Mouse (Mus musculus) limb, embryonic 14.5 days (tissue): ENCODE measurements around the gene Cstb. TPM values are rescaled to one million over a fixed set of nuclear protein-coding genes. Genes with fewer than 3 reads are reported as not detected.

ENCODE experiments used
- ATAC-seq: fragments of 200-750 bp; cut with Nextera tagmentation; 2 replicates; pipeline ENCODE4 v1.8.0; 2017; ENCODE audit warnings: low read depth, moderate number of reproducible peaks, moderate TSS enrichment; ENCODE audit not compliant: low FRiP score
- DNase-seq: peaks from one replicate; pipeline ENCODE4 v3.0.0-alpha.2; 2015; ENCODE audit warnings: low spot score
- H3K27ac ChIP-seq: fragments of 300-500 bp; sonication (generic); replicated peaks from 2 replicates; pipeline ENCODE4 v1.5.1; 2014; ENCODE audit warnings: low read depth, mild to moderate bottlenecking, low read length, moderate library complexity, mixed read lengths
- H3K27me3 ChIP-seq: fragments of 300-500 bp; sonication (generic); 2 replicates; pipeline ENCODE4 v1.6.1; 2014; ENCODE audit warnings: low read length, mixed read lengths; ENCODE audit not compliant: control insufficient read depth, insufficient read depth
- H3K36me3 ChIP-seq: fragments of 300-500 bp; sonication (generic); 2 replicates; pipeline ENCODE4 v1.6.1; 2014; ENCODE audit warnings: mild to moderate bottlenecking, low read length, moderate library complexity, mixed read lengths; ENCODE audit not compliant: control insufficient read depth, insufficient read depth
- H3K4me1 ChIP-seq: fragments of 300-500 bp; sonication (generic); 2 replicates; pipeline ENCODE4 v1.6.1; 2014; ENCODE audit warnings: antibody characterized with exemption, low read length, mixed read lengths; ENCODE audit not compliant: control insufficient read depth, insufficient read depth
- H3K4me2 ChIP-seq: fragments of 300-500 bp; sonication (generic); replicated peaks from 2 replicates; pipeline ENCODE4 v1.6.1; 2014; ENCODE audit warnings: low read depth, mild to moderate bottlenecking, low read length, moderate library complexity; ENCODE audit not compliant: severe bottlenecking
- H3K4me3 ChIP-seq: fragments of 300-500 bp; sonication (generic); replicated peaks from 2 replicates; pipeline ENCODE4 v1.5.1; 2014; ENCODE audit warnings: low read length
- H3K9ac ChIP-seq: fragments of 300-500 bp; sonication (generic); 2 replicates; pipeline ENCODE4 v1.6.1; 2014; ENCODE audit warnings: mild to moderate bottlenecking, low read depth, low read length, moderate library complexity; ENCODE audit not compliant: severe bottlenecking
- H3K9me3 ChIP-seq: fragments of 300-500 bp; sonication (generic); 2 replicates; pipeline ENCODE4 v1.6.1; 2016; ENCODE audit warnings: low read length; ENCODE audit not compliant: control insufficient read depth
- POLR2A ChIP-seq: fragments of 200-500 bp; IDR thresholded peaks from 2 replicates; pipeline ENCODE4 v1.8.0; 2012; ENCODE audit warnings: inconsistent platforms, mild to moderate bottlenecking, moderate library complexity, borderline replicate concordance; ENCODE audit not compliant: insufficient read depth, insufficient read length; ENCODE audit errors: extremely low read depth
- WGBS: fragments of 180-500 bp; shearing (Covaris S2); extraction: QIAGEN DNeasy Blood & Tissue Kit; methylation state at CpG from one replicate; pipeline ENCODE4 v1.1.7; 2014; 5-methylcytosine and 5-hydroxymethylcytosine counted together
- polyA plus RNA-seq, 2 experiments: library from polyadenylated mRNA; depleted of rRNA in 1 of 2; stranded (reverse) in 1 of 2; unstranded in 1 of 2; fragments of >200 nt; fragmentation: Nextera tagmentation in 1 of 2; extraction: Ambion mirVana in 1 of 2; gene quantifications; 2 replicates each; pipeline versions ENCODE4 v1.2.1 to v1.2.3; 2012 to 2014

The Cstb gene
- polyA plus RNA-seq (2012; rRNA removed), result 126 and 157 TPM in 2 replicates
- polyA plus RNA-seq (2014; fragmentation: Nextera tagmentation; extraction: Ambion mirVana), result 303 and 338 TPM in 2 replicates

DNA sequence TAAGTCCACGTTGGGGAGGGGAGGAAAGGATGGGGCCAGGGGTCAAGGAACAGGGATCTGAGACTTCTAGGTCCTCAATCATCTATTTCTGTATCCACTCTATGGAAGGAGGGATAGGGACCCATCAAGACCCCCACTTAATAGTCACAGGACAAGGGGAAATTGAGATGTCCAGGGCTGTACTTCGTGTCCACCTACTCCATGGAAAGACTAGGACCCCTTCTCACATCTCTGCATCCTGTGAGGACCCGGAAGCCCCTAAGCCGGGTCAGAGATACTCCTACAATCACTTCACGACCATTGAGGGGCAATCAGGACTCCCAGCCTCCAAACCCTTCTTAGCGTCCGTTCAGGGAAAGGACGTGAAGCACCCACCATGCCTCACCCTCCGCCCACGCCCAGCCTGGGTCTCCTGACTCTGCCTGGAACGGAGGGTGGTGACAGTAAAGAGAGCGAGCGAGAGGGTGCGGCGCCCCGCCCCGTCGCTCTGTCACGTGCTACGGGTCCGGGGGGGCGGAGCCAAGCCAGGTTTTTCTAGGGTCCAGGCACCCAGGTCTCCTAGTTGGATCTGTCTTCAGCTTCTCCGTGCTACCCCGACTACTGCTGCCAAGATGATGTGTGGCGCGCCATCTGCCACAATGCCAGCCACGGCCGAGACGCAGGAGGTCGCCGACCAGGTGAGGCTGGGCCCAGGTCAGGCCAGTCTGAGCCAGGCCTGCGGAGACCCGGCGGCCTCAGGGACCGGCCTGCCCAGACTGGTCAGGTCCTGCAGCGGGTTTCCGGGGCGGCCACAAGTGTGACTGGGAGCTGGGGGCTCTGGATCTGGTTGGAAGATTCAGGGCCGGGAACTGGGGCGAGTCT is at the start of gene Cstb:
Gene Cstb, plus strand, starts transcription at position 489 of the 861 bp plus-strand sequence.
- Histone ChIP-seq H3K4me3 (peak within 1 kb of the TSS; percentile 77), H3K36me3 (peaks cover 15% of the 10 kb centered on the region), H3K27me3 (no peaks in the 10 kb centered on the region), H3K9me3 (no peaks in the 10 kb centered on the region), H3K4me1 (peaks cover 5% of the 10 kb centered on the region; the same call in 1 of the 2 replicates), H3K4me2 (peak within 1 kb of the TSS; percentile 52), H3K9ac (peak within 1 kb of the TSS; percentile 91), H3K27ac (peak within 1 kb of the TSS; percentile 65)
- no peak for TF ChIP-seq POLR2A
- 2% methylated on average over 40 of the region's 40 CpGs for WGBS
- peak; percentile 92 for ATAC-seq
- peak; percentile 74 for DNase-seq

DNA sequence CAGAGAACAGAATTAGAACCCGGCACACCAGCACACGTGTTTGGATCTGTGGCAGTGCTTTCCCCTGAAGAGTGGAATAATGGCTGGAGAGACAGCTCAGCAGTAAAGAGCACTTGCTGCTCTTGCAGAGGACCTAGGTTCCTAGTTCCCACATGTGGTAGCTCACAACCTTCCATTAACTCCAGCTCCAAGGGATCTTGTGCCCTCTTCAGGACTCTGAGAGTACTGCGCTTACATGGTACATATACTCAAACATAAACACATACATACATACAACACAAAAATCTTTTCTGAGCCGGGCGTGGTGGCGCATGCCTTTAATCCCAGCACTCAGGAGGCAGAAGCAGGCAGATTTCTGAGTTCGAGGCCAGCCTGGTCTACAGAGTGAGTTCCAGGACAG is 47.0 kb upstream of the Cstb start:
- Histone ChIP-seq H3K4me1 (no peaks in the 10 kb centered on the region), H3K9me3 (no peaks in the 10 kb centered on the region), H3K4me3 (no peak overlapping the region), H3K36me3 (no peaks in the 10 kb centered on the region), H3K4me2 (no peak overlapping the region), H3K9ac (no peak overlapping the region), H3K27me3 (no peaks in the 10 kb centered on the region), H3K27ac (no peak overlapping the region)
- TF ChIP-seq POLR2A, result no peak
- ATAC-seq (no peak), DNase-seq (no peak)
- WGBS, result 96% methylated on average over 7 of the region's 7 CpGs

DNA sequence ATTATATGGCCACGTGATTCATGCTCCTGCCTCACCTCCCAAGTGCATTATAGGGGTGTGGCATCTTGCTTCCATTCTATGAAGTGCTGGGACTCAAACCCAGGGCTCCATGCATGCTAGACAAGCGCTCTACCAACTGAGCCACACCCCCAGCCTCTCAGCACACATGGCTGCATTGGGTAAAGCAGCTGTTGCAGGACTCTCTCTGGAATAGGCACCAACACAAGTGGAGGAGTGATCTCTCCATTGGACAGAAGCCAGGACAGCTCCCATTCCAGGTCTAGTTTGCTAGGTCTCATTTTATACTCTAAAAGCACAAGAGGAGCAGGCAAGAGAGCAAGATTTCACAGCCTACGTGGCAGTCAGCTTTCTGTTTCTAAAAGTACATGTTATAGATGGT is 41.9 kb upstream of the Cstb start:
- H3K9me3 ChIP-seq, result no peaks in the 10 kb centered on the region
- H3K4me3 ChIP-seq, result no peak overlapping the region
- DNase-seq, result no peak
- no peak overlapping the region for H3K9ac ChIP-seq
- H3K36me3 ChIP-seq, result no peaks in the 10 kb centered on the region
- 75% methylated on average over 3 of the region's 3 CpGs for WGBS
- H3K27me3 ChIP-seq, result no peaks in the 10 kb centered on the region
- no peak for TF ChIP-seq POLR2A
- no peak overlapping the region for H3K4me2 ChIP-seq
- ATAC-seq, result no peak
- no peaks in the 10 kb centered on the region for H3K4me1 ChIP-seq
- H3K27ac ChIP-seq, result no peak overlapping the region

DNA sequence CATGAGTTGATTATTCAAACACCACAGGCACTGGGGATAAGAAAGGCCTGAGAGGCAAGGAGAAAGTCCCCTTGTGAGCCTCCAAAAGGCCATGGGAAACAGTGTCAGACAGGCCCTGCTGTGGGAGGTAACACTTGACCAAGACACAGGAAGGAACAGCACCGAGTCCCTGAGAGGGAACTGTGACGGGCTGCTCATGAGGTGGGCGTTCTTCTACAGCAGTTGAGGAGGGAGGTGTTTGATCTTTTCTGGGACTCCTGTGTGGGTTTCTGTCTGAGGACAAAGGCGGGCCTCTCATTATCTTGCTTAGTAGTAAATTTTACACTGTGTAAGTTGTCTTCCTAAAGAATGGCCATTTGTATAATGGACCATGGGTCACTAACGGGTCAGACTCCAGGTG is 39.9 kb upstream of the Cstb start:
- ATAC-seq (no peak), DNase-seq (no peak)
- Histone ChIP-seq H3K27me3 (no peaks in the 10 kb centered on the region; the same call in 1 of the 2 replicates), H3K36me3 (no peaks in the 10 kb centered on the region), H3K4me1 (no peaks in the 10 kb centered on the region), H3K4me2 (no peak overlapping the region), H3K9ac (no peak overlapping the region), H3K4me3 (no peak overlapping the region), H3K27ac (no peak overlapping the region), H3K9me3 (no peaks in the 10 kb centered on the region)
- no peak for TF ChIP-seq POLR2A
- WGBS, result 56% methylated on average over 5 of the region's 5 CpGs

DNA sequence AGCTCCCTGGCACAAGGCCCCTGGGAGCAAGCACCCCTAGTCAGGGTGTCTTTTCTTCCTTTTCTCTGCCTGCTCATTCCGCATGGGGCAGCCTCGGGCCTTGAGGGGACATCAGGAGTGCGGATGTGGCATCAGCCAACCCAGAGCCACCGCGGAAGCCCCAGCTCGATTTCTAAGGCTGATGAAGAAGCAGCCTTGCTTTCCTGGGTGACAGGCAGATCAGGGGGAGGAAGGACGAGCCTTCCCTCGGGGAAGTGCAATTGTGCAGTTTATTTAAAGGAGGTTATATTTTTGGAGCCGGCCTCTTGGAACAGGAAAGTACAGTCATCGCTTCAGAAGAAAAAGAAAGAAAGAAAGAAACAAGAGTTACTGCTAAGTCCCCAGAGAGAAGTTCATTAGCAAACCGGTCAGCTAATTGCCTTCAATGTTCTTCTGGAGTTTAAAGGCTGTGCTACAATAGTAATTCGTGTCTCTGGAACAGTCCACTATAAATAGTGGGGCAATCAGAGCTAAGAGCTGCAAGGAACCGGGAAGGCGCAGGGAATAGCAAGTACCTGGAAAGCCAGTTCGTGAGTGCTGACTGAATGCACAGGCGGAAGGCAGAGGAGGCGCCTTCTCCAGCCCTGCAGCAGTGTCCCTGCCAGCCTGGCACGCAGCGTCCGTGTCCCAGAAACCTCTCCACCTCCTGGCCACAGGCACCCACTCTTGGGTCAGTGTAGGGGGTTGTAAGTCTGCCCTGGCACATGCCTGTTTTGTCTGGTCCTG is 37.1 kb upstream of the Cstb start:
- H3K4me2 ChIP-seq, result no peak overlapping the region
- no peak for ATAC-seq

More for the DNA sequence above, 37.1 kb upstream of the Cstb start:
- H3K4me3 ChIP-seq, result no peak overlapping the region
- no peak overlapping the region for H3K27ac ChIP-seq
- WGBS, result 52% methylated on average over 20 of the region's 20 CpGs
- peaks cover 4% of the 10 kb centered on the region; the same call in 1 of the 2 replicates for H3K27me3 ChIP-seq
- no peak overlapping the region for H3K9ac ChIP-seq
- H3K36me3 ChIP-seq, result no peaks in the 10 kb centered on the region
- no peak for DNase-seq
- no peaks in the 10 kb centered on the region for H3K4me1 ChIP-seq
- H3K9me3 ChIP-seq, result no peaks in the 10 kb centered on the region
- no peak for TF ChIP-seq POLR2A
